Mouse (Mus musculus) kidney, adult 2 months (tissue): ENCODE data around the gene Fbxo28.

Experiments
- CTCF ChIP-seq: fragments of 200-500 bp; conservative IDR thresholded peaks from 2 replicates; pipeline ENCODE4 v1.5.1; 2011; ENCODE audit warnings: low read depth, mild to moderate bottlenecking, control low read depth, low read length, moderate library complexity, mixed read lengths; ENCODE audit not compliant: insufficient read depth, insufficient read length
- POLR2A ChIP-seq: fragments of 200-500 bp; IDR thresholded peaks from one replicate; pipeline ENCODE4 v1.6.1; 2011; ENCODE audit warnings: low read depth, low read length, control low read depth

DNA sequence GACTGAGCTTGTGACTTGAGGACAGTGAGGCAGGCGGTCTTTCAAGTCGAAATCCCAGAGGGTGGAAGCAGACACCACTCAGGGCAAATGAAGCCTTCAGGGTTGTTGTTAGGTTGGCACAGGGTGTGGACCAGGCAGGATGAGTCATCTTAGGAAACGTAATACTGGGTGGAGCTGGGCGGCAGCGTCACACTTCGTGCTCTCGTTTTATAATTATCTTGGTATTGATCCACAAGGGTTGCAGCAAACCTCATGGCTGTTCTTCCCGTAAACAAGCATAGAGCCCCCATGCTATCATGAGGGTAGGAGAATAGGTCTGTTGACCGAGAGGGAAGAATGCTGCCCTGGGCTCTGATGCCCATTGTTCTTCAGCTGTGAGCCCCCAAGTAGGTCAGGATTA is 41.7 kb upstream of the Fbxo28 start:
- TF ChIP-seq CTCF: no peak
- TF ChIP-seq POLR2A: no peak
